Mouse (Mus musculus): ENCODE data around the gene Ostm1.
A peak's percentile ranks its signal among the peaks of the same experiment; 100 is the strongest.

DNA sequence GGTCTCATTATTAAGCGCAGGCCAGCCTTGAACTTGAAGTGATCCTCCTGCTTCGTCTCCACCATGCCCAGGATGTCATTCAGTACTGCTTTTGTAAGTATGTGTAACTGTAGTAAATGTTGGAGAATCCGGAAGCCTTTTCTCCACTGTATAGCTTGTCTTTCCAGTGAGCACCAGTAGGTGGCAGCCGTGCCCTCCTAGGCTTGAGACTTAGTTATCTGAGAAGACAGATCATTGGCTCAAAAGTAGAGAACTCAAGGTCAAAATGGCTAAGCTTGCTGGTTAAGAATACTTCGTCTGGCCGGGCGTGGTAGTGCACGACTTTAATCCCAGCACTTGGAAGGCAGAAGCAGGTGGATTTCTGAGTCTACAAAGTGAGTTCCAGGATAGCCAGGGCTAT, 113.4 kb downstream of the Ostm1 start:
- TF ChIP-seq CTCF (IDR thresholded peaks at IDR 0.05; ENCODE audit: low read depth): peak; percentile 93
- TF ChIP-seq EP300 (IDR thresholded peaks at IDR 0.05; ENCODE audit: low read depth): no peak
